10 mouse cellular contexts compared by ENCODE assay signal in the genomic region with DNA sequence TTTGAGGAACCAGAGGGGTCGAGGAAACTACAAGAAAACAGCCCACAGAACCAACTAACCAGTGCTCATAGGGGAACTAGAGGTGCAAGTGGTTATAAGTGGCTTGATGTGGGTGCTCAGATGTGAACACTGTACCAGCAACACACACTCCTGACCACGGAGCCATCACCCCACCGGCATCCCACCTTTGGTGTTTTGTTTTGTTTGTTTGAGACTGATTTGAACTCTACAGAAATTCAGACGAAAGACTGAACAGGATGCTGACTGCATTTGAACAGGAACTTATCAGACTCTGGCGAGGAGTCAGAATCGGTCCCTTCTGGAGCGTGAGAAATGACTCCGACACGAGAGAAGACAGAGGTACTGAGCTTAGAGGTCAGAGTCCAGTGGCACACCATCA.
"Had no signal": no experiment of that assay in that cellular context is flagged by ENCODE, and none has a peak within 500 bp of the region (broad histone marks: within the 10 kb centered on the region; RNA-seq: fewer than 3 reads in every experiment).

No protein-coding gene starts in this region.

- H3K4me1 ChIP-seq: limb, embryonic 13.5 days; neural tube, embryonic 13.5 days had no signal

- H3K4me2 ChIP-seq: limb, embryonic 13.5 days; neural tube, embryonic 13.5 days had no signal

- DNase-seq: kidney, adult 8-10 months; kidney, postnatal 25 days; lung, adult 18-20 months; lung, postnatal 36 days; midbrain, embryonic 14.5 days; right cerebral cortex, postnatal 25 days had no signal

- H3K9ac ChIP-seq: limb, embryonic 13.5 days; liver, embryonic 14.5 days; neural tube, embryonic 13.5 days had no signal

- H3K27ac ChIP-seq: limb, embryonic 13.5 days; liver, embryonic 14.5 days; midbrain, embryonic 10.5 days; neural tube, embryonic 13.5 days had no signal

- H3K9me3 ChIP-seq: limb, embryonic 13.5 days; midbrain, embryonic 10.5 days; neural tube, embryonic 13.5 days had no signal

- H3K36me3 ChIP-seq: limb, embryonic 13.5 days; midbrain, embryonic 10.5 days; neural tube, embryonic 13.5 days had no signal

- H3K27me3 ChIP-seq: limb, embryonic 13.5 days; neural tube, embryonic 13.5 days had no signal

- H3K4me3 ChIP-seq: limb, embryonic 13.5 days; midbrain, embryonic 10.5 days; neural tube, embryonic 13.5 days had no signal
